Mouse (Mus musculus): Measurements from ENCODE around the gene Pla2g2e. TPM values are rescaled to one million over a fixed set of nuclear protein-coding genes. Genes with fewer than 3 reads are reported as not detected.

Gene Pla2g2e
- not detected in 2 replicates for polyA plus RNA-seq (2015; fragmentation: Nextera tagmentation; extraction: Ambion mirVana)

DNA sequence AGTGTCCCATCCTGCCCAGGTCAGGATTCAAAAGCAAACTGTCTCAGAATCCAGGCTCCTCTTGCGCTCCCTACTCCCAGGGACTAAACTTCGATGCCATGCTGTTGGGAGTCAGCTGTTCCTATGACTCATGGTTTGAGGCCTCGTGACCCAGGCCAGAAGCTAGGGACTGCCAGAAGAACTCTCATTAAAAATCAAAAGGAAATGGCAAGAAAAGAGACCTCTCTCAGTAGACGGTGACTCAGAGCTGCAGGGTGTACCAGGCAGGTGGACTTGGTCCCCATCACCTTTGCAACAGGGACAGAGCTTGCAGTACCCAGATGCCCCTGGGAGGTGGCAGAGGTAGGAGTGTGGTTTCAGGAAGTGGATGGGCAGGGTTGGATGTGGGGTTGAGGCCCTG lies at the start of gene Pla2g2e:
Pla2g2e (plus strand) TSS at position 212 of the 400 bp plus-strand sequence.
- Histone ChIP-seq H3K4me1 (0 out of 2 replicates have a peak, but pooled peaks cover 6% of the 10 kb centered on the region), H3K27me3 (no peaks in the 10 kb centered on the region), H3K27ac (replicated peaks) (no peak within 1 kb of the TSS), H3K9me3 (no peaks in the 10 kb centered on the region), H3K9ac (replicated peaks) (no peak within 1 kb of the TSS), H3K4me3 (no peak within 1 kb of the TSS), H3K36me3 (no peaks in the 10 kb centered on the region), H3K4me2 (replicated peaks) (no peak within 1 kb of the TSS)
- no peak for ATAC-seq (replicated peaks)
- 81% methylated on average over 4 of the region's 4 CpGs for WGBS

DNA sequence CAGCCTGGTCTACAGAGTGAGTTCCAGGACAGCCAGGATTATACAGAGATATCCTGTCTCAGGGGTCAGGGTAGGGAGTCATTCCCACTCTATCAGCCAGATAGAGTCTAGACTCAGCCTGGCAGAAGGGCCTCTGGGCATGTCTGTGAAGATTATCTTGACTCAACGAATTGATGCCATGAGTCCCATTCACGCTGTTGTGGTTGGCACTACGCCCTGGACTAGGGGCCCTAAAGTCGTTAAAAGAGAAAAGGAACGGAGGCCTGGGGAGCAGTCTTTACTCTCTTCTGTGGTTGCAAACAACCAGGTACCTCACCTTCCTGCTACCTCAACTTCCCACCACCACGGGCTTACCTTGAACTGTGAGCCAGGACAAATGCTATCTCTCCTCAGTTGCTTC lies 37.9 kb upstream of the Pla2g2e start:
- H3K27me3 ChIP-seq, result no peaks in the 10 kb centered on the region
- 66% methylated on average over 6 of the region's 6 CpGs for WGBS
- no peak for ATAC-seq (replicated peaks)
- no peaks in the 10 kb centered on the region for H3K9me3 ChIP-seq
- H3K4me2 ChIP-seq (replicated peaks), result no peak overlapping the region
- H3K4me1 ChIP-seq, result peaks cover 11% of the 10 kb centered on the region
- no peak overlapping the region for H3K27ac ChIP-seq (replicated peaks)
- H3K9ac ChIP-seq (replicated peaks), result no peak overlapping the region
- H3K36me3 ChIP-seq, result no peaks in the 10 kb centered on the region
- no peak overlapping the region for H3K4me3 ChIP-seq

DNA sequence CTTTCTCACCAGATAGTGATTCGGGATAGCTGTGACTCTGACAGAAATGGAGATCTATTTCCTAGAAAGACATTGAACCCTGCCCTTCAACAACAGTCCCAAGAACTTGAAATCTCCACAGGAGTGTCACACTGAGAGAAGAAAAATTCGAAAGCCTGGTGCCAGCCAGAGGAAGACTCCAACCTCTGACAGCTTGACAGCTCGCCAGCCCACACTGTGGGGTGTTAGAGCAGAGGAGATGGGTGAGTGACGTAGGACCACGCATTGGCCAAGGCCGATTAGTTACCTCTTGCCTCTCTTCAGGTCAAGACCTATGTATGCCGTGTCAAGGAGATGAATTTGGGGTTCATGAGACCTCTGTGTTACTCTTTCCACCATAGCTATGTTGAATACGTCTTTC lies 37.0 kb upstream of the Pla2g2e start:
- WGBS, result 72% methylated on average over 8 of the region's 8 CpGs
- Histone ChIP-seq H3K9ac (replicated peaks) (no peak overlapping the region), H3K4me2 (replicated peaks) (no peak overlapping the region), H3K27ac (replicated peaks) (peak overlapping the region; percentile 55; the same call in 1 of the 2 replicates), H3K4me3 (no peak overlapping the region), H3K27me3 (no peaks in the 10 kb centered on the region), H3K9me3 (no peaks in the 10 kb centered on the region), H3K4me1 (peaks cover 11% of the 10 kb centered on the region), H3K36me3 (no peaks in the 10 kb centered on the region)
- no peak for ATAC-seq (replicated peaks)

DNA sequence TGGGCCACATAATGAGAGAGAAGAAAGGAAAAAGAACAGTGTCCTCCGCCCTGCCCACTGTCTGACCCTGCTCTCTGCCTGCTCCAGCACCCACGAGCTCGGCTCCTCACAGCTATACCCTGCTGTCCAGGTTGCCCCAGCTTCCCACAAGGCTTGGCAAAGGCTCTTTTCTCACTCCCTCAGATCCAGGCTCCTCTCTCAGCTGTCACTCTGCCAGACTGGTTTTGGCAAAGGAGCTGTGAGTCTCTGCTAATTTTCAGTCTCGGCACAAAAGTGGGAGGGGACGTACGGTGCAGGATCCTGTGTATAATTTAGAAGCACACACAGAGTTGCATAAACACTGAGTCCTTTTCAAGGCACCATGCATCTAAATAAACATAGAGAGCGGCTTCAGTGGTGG lies 36.4 kb upstream of the Pla2g2e start:
- Histone ChIP-seq H3K4me3 (no peak overlapping the region), H3K36me3 (no peaks in the 10 kb centered on the region), H3K9ac (replicated peaks) (no peak overlapping the region), H3K27ac (replicated peaks) (peak overlapping the region; percentile 64), H3K9me3 (no peaks in the 10 kb centered on the region), H3K4me1 (peaks cover 11% of the 10 kb centered on the region), H3K4me2 (replicated peaks) (no peak overlapping the region), H3K27me3 (no peaks in the 10 kb centered on the region)
- WGBS, result 42% methylated on average over 7 of the region's 7 CpGs
- ATAC-seq (replicated peaks), result peak; percentile 68

DNA sequence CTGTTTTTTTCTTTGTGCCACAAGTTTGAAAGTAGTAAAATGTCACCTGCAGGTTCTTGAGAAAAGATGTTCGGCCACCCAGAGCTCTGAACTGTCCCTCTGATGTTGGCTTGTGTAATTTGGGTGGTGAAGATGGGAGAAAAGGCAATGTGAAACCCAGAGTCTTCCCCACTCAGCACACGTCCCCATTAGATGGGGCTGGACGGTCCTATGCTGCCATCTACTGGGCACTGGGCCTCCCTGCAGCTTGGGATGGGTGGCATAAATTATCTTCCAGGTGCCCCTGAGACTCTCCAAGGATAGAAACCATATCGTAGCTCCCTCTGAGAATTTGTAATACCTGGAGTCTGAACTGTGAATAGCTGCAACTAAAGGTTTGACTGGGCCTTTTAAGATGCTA lies 26.3 kb upstream of the Pla2g2e start:
- ATAC-seq (replicated peaks), result peak; percentile 64
- H3K4me2 ChIP-seq (replicated peaks), result no peak overlapping the region
- no peaks in the 10 kb centered on the region for H3K9me3 ChIP-seq
- no peak overlapping the region for H3K9ac ChIP-seq (replicated peaks)
- 3% methylated on average over 4 of the region's 4 CpGs for WGBS
- no peak overlapping the region for H3K27ac ChIP-seq (replicated peaks)
- no peaks in the 10 kb centered on the region for H3K27me3 ChIP-seq
- H3K4me1 ChIP-seq, result peaks cover 2% of the 10 kb centered on the region; the same call in 1 of the 2 replicates
- H3K36me3 ChIP-seq, result no peaks in the 10 kb centered on the region
- no peak overlapping the region for H3K4me3 ChIP-seq

DNA sequence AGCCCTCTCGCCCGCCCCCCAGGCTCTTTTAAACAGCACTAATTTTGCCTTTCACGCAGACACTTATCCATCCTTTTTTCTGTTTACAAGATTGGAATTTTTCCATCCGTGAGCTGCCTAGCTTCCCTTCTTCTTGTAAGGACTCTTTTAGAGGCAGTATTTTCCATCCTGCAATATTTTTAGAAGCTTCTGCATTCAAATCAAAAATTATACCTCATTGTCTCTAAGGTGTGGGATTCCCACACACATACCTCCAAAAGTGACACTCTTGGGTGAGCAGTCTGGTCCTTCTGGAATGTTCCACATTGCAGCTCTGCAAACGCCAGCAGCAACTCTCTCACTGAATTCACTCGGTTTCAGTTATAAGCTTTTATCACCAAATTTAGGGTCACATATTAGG lies 24.8 kb upstream of the Pla2g2e start:
- Histone ChIP-seq H3K27me3 (no peaks in the 10 kb centered on the region), H3K9ac (replicated peaks) (no peak overlapping the region), H3K9me3 (no peaks in the 10 kb centered on the region), H3K4me2 (replicated peaks) (no peak overlapping the region), H3K27ac (replicated peaks) (no peak overlapping the region), H3K36me3 (no peaks in the 10 kb centered on the region), H3K4me3 (no peak overlapping the region), H3K4me1 (peaks cover 2% of the 10 kb centered on the region; the same call in 1 of the 2 replicates)
- 71% methylated on average over 6 of the region's 6 CpGs for WGBS
- no peak for ATAC-seq (replicated peaks)

DNA sequence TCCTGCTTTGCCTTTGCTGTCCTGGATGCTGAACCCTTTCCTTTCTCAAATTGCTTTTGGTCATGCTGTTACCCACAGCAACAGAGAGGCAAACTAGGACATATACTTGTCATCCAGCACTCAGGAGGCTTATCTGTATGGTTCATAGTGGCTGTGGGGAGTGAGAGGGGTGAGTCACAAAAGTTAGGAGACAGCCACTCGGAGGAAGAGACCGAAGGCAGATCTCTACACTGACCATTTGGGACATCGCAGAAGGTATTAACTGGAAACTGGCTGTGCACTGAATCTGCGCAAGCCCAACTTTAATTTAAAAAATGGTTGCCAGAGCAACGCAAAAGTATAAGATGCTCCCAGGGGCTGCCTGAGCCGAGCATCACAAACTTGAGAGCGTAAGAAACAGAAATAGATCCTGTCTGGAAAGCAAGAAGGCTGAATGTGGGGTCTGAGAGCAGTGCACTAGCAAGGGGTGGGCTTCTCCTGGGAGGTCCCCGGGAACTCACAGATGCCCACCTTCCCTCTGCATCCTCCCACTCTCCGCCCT lies 22.6 kb upstream of the Pla2g2e start:
- Histone ChIP-seq H3K36me3 (no peaks in the 10 kb centered on the region), H3K27ac (replicated peaks) (no peak overlapping the region), H3K4me3 (no peak overlapping the region), H3K9me3 (no peaks in the 10 kb centered on the region), H3K27me3 (no peaks in the 10 kb centered on the region), H3K4me2 (replicated peaks) (no peak overlapping the region), H3K4me1 (peaks cover 5% of the 10 kb centered on the region), H3K9ac (replicated peaks) (no peak overlapping the region)
- 86% methylated on average over 9 of the region's 9 CpGs for WGBS
- no peak for ATAC-seq (replicated peaks)

DNA sequence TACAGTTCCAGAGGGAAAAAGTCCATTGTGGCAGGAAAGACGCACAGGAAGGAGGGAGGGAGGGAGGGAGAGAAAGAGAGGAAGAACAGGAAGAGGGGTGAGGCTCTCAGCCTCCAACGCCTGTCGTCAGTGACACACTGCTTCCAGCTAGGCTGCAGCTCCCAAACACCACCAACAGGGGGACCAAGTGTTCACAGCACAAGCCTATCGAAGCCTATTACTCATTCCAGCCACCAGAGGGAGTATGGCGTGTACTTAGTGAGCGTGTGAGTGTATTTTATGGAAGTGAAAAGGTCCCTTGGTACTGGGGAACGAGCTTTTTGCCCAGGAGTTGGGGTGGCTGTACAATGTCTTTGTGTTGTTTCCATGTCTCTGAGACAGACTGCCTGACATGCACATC lies 21.3 kb upstream of the Pla2g2e start:
- ATAC-seq (replicated peaks), result no peak
- H3K27me3 ChIP-seq, result no peaks in the 10 kb centered on the region
- WGBS, result 20% methylated on average over 7 of the region's 7 CpGs

DNA sequence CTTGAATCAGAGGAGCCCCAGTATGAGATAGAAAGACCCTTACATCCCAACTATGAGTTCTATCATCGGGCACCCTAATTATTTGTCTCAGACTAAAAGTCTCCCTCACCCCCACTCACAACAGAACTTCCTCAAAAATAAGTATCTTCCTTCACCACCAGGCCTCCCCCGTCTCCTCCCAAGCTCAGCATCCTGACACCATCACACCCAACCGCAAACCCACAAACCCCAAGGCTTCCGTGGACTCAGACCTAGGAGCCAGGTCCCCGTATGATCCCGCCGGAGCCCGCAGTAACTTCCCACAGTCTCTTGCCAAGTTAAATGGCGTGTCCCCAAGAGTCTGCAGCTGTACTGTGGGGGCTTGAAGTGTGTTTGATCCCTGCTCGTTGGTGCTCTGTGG lies 20.2 kb upstream of the Pla2g2e start:
- Histone ChIP-seq H3K36me3 (no peaks in the 10 kb centered on the region), H3K27me3 (no peaks in the 10 kb centered on the region), H3K4me1 (peaks cover 5% of the 10 kb centered on the region; the same call in 1 of the 2 replicates), H3K4me2 (replicated peaks) (no peak overlapping the region), H3K4me3 (no peak overlapping the region), H3K9me3 (no peaks in the 10 kb centered on the region), H3K27ac (replicated peaks) (no peak overlapping the region), H3K9ac (replicated peaks) (no peak overlapping the region)
- ATAC-seq (replicated peaks), result no peak
- WGBS, result 86% methylated on average over 10 of the region's 10 CpGs

More for the DNA sequence above, 21.3 kb upstream of the Pla2g2e start:
- Histone ChIP-seq H3K4me1 (peaks cover 5% of the 10 kb centered on the region; the same call in 1 of the 2 replicates), H3K27ac (replicated peaks) (no peak overlapping the region), H3K4me2 (replicated peaks) (no peak overlapping the region), H3K4me3 (no peak overlapping the region), H3K36me3 (no peaks in the 10 kb centered on the region), H3K9me3 (no peaks in the 10 kb centered on the region), H3K9ac (replicated peaks) (no peak overlapping the region)

DNA sequence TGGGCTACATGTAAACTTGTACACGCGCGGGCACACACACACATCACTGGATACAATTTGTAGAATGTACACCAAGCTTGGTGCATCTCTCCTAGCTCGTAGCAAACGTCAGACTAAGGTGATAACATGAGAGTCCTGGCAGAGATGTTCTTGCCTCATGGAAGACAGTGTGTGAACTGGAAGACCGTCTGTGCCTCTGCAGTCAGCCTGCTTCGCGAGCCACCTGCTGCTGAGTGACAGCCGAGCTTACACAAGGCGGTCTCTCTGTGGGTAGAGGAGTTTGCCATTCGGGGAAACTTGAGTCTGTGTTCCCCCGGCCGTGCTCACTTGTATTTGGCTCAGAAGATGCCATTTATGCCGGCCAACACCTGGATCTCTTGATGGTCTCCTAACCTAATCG lies 19.3 kb upstream of the Pla2g2e start:
- Histone ChIP-seq H3K4me1 (peaks cover 5% of the 10 kb centered on the region; the same call in 1 of the 2 replicates), H3K4me2 (replicated peaks) (no peak overlapping the region), H3K9ac (replicated peaks) (no peak overlapping the region), H3K36me3 (no peaks in the 10 kb centered on the region), H3K9me3 (no peaks in the 10 kb centered on the region), H3K27ac (replicated peaks) (no peak overlapping the region), H3K4me3 (no peak overlapping the region), H3K27me3 (no peaks in the 10 kb centered on the region)
- no peak; the same call in 1 of the 2 replicates for ATAC-seq (replicated peaks)
- WGBS, result 74% methylated on average over 15 of the region's 15 CpGs

DNA sequence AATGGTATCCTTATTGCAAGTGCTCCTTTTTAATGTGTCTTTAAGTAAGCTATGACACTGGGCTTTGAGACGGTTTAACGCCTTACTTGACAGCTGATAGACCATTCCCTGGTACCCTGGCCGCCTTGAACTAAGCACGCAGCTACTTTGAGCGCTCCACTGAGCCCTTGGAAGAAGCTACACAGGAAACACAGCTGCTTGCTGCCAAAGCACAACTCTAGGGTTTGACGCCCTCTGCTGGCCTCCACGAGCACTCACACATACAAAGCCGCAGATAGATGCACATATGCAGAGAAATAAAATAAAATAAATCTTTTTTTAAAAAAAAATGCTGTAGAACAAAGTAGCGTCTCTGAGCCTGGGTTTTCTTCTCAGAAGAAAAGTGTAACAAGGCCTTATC lies 18.5 kb upstream of the Pla2g2e start:
- Histone ChIP-seq H3K36me3 (no peaks in the 10 kb centered on the region), H3K4me2 (replicated peaks) (peak overlapping the region; percentile 47), H3K9me3 (no peaks in the 10 kb centered on the region), H3K9ac (replicated peaks) (peak overlapping the region; percentile 45), H3K27ac (replicated peaks) (peak overlapping the region; percentile 72; the same call in 1 of the 2 replicates), H3K4me1 (peaks cover 5% of the 10 kb centered on the region; the same call in 1 of the 2 replicates), H3K4me3 (peak overlapping the region; percentile 33), H3K27me3 (no peaks in the 10 kb centered on the region)
- 18% methylated on average over 9 of the region's 9 CpGs for WGBS
- no peak for ATAC-seq (replicated peaks)

DNA sequence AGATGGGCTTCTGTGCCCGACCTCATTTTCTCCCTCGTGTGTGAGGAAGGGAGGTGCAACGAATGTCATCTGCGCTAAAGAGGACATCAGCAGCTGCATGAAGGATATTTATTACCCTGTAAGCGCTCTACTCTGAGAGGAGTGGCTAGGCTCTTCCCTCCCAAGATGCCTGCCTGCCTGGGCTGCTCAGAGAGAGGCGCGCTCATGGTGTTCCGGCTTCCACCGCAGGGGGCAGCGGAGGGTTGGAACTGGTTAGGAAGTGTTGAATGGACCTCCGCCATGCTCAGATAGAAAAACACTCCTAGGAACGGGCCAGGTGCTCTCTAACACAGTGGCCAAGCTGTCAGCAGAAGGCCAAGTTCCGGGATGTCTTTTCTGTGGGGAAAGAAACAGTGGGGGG lies 18.0 kb upstream of the Pla2g2e start:
- Histone ChIP-seq H3K4me3 (peak overlapping the region; percentile 33), H3K27ac (replicated peaks) (peak overlapping the region; percentile 72), H3K4me2 (replicated peaks) (peak overlapping the region; percentile 47), H3K27me3 (no peaks in the 10 kb centered on the region), H3K9me3 (no peaks in the 10 kb centered on the region), H3K4me1 (peaks cover 5% of the 10 kb centered on the region; the same call in 1 of the 2 replicates), H3K9ac (replicated peaks) (peak overlapping the region; percentile 45), H3K36me3 (no peaks in the 10 kb centered on the region)
- WGBS, result 5% methylated on average over 13 of the region's 13 CpGs
- ATAC-seq (replicated peaks), result peak; percentile 84
